Mouse (Mus musculus) adrenal gland, adult 2 months (tissue): ENCODE data around the gene St6gal1. TPM values are rescaled to one million over a fixed set of nuclear protein-coding genes. Genes with fewer than 3 reads are reported as not detected.
A peak's percentile ranks its signal among the peaks of the same experiment; 100 is the strongest.

Source experiments
- DNase-seq: peaks from one replicate; pipeline ENCODE4 v3.0.0; 2021
- polyA plus RNA-seq: library from polyadenylated mRNA; depleted of rRNA; stranded (reverse); fragments of >200 nt; gene quantifications from 2 replicates; pipeline ENCODE4 v1.2.3, GENCODE M21; 2012
- total RNA-seq, 2 experiments: library from RNA; stranded (reverse); gene quantifications; 2 replicates each; pipeline ENCODE4 v1.2.3; 2021

The St6gal1 gene
- total and polyA plus RNA-seq, 3 experiments = 24.2 to 49.5 (median 32.2) TPM

- no peak for DNase-seq
Observed at GRCm38 (mm10) chr16:23250556-23251444, 26.3 kb downstream of the St6gal1 start.

GRCm38 (mm10) chr16:23251445-23251773 lies 26.9 kb downstream of the St6gal1 start:
- DNase-seq = no peak

GRCm38 (mm10) chr16:23253620-23254019 lies 29.1 kb downstream of the St6gal1 start:
- no peak for DNase-seq

- DNase-seq = peak; percentile 46
Observed at GRCm38 (mm10) chr16:23254062-23254461, 29.5 kb downstream of the St6gal1 start.

- DNase-seq = no peak
Observed at GRCm38 (mm10) chr16:23256638-23257037, 32.1 kb downstream of the St6gal1 start.

GRCm38 (mm10) chr16:23258429-23258822 lies 33.9 kb downstream of the St6gal1 start:
- DNase-seq = no peak

GRCm38 (mm10) chr16:23258823-23259457 lies 34.4 kb downstream of the St6gal1 start:
- no peak for DNase-seq

- no peak for DNase-seq
Observed at GRCm38 (mm10) chr16:23259580-23259979, 35.0 kb downstream of the St6gal1 start.

- peak; percentile 47 for DNase-seq
Observed at GRCm38 (mm10) chr16:23262131-23262768, 37.7 kb downstream of the St6gal1 start.

GRCm38 (mm10) chr16:23262846-23263245 lies 38.3 kb downstream of the St6gal1 start:
- no peak for DNase-seq

GRCm38 (mm10) chr16:23264999-23265398 lies 40.5 kb downstream of the St6gal1 start:
- no peak for DNase-seq

GRCm38 (mm10) chr16:23265481-23265880 lies 40.9 kb downstream of the St6gal1 start:
- no peak for DNase-seq

GRCm38 (mm10) chr16:23266293-23266692 lies 41.8 kb downstream of the St6gal1 start:
- no peak for DNase-seq

GRCm38 (mm10) chr16:23266896-23267295 lies 42.4 kb downstream of the St6gal1 start:
- no peak for DNase-seq

GRCm38 (mm10) chr16:23268231-23268630 lies 43.7 kb downstream of the St6gal1 start:
- no peak for DNase-seq

GRCm38 (mm10) chr16:23269056-23269983 lies 44.8 kb downstream of the St6gal1 start:
- no peak for DNase-seq

- peak; percentile 56 for DNase-seq
Observed at GRCm38 (mm10) chr16:23269984-23270912, 45.7 kb downstream of the St6gal1 start.

GRCm38 (mm10) chr16:23270913-23271253 lies 46.3 kb downstream of the St6gal1 start:
- no peak for DNase-seq

GRCm38 (mm10) chr16:23271746-23272520 lies 47.4 kb downstream of the St6gal1 start:
- DNase-seq = peak; percentile 67
